Mouse (Mus musculus) gonadal fat pad, adult 2 months (tissue): ENCODE data around the gene Gm21095. TPM values are rescaled to one million over a fixed set of nuclear protein-coding genes. Genes with fewer than 3 reads are reported as not detected.
"Not testable (repeated sequence)": the region's sequence is repeated elsewhere in the genome, so short reads cannot be mapped to it uniquely, and the experiment has no call there.

Experiments
- DNase-seq: peaks from one replicate; pipeline ENCODE4 v3.0.0-alpha.2; 2012; ENCODE audit warnings: low read depth
- polyA plus RNA-seq: library from polyadenylated mRNA; depleted of rRNA; stranded (reverse); fragments of >200 nt; gene quantifications from 2 replicates; pipeline ENCODE4 v1.2.3, GENCODE M21; 2012; rRNA removed

Gene Gm21095
- polyA plus RNA-seq = not detected in 2 replicates

- DNase-seq = not testable (repeated sequence)
Observed at GRCm38 (mm10) chrY:84096979-84097378, at the start of gene Gm21095. TSS of gene Gm21095 (plus strand) at chrY:84097279.
